Mouse (Mus musculus) thymus, postnatal 0 days (tissue): ENCODE data around the gene Gm49416. TPM values are rescaled to one million over a fixed set of nuclear protein-coding genes. Genes with fewer than 3 reads are reported as not detected.
"Not testable (repeated sequence)": the region's sequence is repeated elsewhere in the genome, so short reads cannot be mapped to it uniquely, and the experiment has no call there.

Experiments
- DNase-seq: peaks from one replicate; pipeline ENCODE4 v3.0.0-alpha.2; 2015; ENCODE audit warnings: low spot score
- polyA plus RNA-seq: library from polyadenylated mRNA; unstranded; fragments of >200 nt; fragmentation: Nextera tagmentation; extraction: Ambion mirVana; gene quantifications from 2 replicates; pipeline ENCODE4 v1.2.1, GENCODE M21; 2015

The Gm49416 gene
- not detected in 2 replicates for polyA plus RNA-seq

DNA sequence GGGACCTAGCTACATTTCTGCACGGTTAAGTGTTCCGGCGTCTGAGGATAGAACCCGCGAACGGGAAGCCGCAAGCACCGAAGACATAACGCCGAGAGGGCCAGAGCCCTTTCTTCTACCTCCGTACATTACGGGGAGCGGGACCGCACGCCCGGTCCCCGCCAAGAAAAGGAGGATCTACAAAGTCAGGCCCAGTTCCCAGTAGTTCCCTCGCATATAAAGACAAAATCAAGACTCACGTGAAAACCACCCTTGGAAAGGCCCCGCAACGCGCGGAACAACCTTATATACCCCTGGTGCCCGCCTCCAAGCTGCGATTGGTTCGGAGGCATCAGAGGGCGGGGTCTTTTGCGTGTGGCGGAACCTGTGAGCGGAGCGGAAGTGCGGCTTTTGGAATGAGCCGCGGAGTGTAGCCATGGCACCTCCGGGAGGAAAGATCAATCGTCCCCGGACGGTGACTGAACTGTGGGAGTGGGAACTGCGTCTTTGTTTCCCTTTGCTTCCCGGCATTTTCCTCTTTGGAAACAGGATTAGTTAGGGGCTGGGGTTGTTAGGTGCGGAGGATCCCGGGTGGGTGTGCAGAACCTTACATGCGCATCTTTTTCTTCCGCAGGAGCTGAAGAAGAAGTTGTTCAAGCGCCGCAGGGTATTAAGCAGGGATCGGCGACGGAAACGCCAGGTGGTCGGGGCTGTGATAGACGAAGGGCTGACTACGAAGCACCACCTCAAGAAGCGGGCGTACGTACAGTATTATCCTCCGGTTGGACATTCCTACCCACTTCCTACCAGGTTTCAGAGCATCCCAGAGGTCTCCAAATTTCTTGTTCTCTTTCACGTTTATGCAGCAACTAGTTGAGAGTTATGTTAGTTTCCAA lies at the start of gene Gm49416, which contains the start of gene 1810009A15Rik:
Gene Gm49416 (plus strand): TSS at position 416 of the 875 bp plus-strand sequence.
Gene 1810009A15Rik (plus strand): TSS at position 343 of the 875 bp plus-strand sequence.
- peak; percentile 97 for DNase-seq

DNA sequence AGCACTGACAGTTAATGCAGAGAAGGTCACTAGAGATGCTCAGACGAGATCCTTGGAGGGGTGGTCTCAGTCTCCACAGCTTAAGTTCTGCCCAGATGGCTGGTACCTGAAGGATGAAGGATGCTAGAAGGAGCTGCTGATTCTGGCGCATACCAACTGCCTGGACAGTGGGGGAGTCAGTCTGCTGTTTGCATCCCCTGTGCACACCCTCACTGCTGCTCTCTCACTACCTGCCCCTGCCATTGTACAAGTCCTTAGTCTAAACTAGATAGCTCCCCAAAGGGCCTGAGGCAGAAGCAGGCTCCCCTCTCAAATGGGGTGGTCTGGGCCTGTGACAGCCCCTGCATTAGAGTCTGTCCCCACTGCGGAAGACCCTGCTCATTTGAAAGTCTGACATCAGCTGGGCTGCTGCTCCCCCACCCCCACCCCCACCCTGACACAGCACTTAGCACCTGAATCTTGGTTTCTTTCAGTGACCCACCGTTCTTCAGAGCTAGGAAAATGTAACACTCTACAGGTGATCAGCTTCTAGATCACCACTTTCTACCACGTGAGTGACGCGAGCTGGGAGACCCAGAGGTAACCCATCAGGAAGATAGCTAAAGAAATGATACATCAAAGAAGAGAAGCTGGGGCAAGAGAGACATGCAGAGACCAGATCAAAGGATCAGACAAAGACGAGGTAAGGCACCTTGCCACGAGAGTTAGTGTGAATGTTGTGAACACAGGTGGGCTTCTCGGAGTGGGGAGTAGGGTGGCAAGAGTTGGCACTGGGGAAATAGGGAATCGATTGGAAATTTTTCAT lies 49.4 kb upstream of the Gm49416 start, which contains the start of gene Gng3:
Gene Gng3 (minus strand): TSS at position 92 of the 805 bp plus-strand sequence.
- DNase-seq = no peak

DNA sequence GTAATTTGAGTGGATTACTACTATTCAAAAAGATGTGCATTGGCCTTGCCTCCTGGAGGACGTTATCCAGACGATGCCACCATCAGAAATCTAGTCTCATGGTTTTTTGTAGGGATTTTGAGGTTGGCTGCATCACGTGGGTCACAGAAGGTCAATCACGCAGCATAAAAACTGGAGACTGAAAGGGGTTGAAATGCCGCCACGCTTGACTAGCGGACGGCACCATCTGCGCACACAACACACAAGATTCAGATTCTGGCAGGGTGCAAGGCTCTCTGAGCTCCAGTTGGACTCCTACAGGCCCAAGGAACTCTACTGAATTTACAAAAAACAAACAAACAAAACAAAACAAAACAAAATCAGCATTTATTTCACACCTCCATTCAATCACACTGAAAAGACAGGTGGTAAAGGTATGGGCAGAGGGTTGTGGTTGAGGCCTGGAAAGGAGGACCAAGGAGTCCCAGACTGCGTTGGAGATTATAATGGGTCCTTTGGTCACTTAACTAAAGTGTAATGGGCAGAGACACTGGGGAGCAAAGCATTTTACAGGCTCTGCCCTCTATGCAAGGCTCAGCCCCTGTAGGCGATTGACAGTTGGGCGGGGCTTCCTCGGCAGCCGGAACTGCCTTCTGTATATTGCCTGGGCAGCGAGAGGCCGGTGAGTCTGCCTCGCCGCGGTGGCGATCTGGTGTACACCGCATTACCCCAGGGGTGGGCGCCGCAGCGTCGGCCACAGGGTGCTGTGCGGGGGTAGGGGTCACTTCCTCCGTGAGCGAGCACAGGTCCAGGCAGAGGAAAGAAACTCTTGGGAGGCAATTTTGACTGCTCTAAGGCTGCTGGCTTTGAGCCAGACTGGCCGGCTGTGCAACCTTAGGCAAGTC lies 48.6 kb upstream of the Gm49416 start:
- DNase-seq = peak; percentile 55

DNA sequence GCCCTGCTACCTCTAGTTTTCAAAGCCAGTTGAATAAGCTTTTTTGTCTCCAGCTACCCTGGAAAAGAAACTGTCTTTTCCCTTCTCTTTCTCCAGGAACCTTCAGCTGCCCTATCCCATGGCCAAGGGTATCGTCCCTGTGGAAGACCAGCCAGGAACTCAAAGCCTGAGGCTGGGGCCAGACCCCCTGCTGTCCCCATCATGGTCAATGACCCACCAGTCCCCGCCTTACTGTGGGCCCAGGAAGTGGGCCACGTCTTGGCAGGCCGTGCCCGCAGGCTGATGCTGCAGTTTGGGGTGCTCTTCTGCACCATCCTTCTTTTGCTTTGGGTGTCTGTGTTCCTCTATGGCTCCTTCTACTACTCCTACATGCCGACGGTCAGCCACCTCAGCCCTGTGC lies 47.7 kb upstream of the Gm49416 start:
- DNase-seq = no peak

DNA sequence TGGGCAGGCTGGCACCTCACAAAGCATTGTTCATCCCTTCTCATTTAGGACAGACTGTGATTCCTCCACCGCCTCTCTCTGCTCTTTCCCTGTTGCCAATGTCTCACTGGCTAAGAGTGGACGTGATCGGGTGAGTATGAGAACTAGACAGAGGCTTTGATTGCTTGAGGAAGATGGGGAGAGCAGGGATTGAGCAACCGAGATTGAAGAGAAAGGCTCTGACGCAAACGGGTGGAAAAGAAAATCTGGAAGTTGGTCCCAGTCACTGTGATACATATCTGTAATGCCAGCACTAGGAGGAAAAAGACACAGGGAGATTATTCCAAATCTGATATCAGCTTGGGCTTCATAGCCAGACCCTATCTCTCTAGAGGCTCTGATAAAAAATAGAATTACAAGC lies 45.8 kb upstream of the Gm49416 start:
- DNase-seq = no peak

DNA sequence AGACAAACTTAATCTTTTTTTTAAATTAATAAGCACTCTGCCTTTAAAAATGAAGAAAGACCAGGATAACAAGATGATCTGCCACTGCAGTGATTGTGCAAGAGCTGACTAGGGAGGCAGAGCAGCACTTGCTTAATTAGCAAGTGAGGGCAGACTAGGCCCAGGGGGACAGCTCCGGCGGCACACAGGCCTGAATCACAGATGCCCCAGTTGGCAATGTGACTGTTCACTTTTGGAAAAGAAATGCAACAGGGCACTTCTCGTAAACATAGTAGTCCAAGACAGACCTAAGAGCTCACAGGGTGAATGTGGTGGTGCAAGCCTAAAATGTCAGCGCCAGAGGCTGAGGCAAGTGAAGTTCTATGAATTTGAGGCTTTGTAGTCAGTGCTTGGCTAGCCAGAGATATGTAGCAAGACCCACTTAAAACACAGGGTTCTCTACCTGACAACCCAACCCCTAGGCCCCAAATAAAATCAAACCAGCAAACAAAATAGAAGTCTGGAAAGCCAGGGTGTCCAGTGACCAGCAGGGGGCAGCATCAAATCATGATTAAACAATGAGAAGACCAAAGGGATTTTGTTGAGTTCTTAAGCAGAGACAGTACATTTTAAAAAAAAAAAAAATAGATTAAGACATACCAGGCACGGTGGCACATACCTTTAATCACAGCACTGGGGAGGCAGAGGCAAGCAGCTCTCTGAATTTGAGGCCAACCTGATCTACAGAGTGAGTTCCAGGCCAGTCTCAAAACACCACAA lies 44.2 kb upstream of the Gm49416 start:
- peak; percentile 82 for DNase-seq

DNA sequence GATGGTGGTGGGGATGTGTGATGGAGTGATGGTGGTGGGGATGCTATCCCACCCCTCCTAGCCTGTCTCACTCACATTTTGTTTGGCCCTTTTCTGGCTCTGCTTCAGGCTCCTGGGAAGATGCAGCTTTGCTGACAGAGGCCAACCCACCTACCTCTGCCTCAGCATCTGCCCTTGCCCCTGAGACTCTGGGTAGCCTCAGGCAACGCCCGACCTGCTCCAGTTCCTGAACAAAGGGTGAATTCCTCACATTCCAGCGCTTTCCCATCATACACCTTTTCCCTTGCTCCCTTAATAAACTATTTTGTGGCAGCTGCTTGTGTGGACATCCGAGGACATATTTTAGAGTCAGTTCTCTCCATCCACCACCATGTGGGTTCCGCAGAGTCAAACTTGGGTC lies 40.4 kb upstream of the Gm49416 start:
- DNase-seq = no peak

DNA sequence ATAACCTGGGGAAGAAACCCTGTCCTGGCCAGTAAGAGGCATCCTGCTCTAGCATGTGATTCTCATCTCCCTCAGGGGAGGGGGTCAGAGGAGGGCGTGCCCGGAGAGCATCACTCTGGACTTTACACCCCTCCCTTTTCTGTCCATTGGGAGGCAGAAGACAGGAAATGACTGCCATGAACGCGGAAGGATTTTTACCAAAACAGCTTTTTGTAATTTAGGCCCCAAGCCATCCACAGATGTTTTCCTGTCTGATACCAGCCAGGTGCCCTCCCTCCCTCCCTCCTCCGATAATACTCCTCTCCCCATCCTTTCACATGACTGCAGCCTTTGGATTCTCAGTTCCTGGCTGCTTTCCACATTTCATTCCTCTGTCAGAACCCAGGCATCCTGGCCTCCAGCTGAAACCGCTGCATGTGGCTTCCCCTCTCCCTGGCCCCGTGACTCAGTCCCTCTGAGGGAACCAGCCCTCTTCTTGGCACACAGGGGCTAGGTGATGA lies 38.3 kb upstream of the Gm49416 start, which contains the start of gene Lrrn4cl:
Gene Lrrn4cl (plus strand): TSS at position 367 of the 500 bp plus-strand sequence.
- DNase-seq = no peak

DNA sequence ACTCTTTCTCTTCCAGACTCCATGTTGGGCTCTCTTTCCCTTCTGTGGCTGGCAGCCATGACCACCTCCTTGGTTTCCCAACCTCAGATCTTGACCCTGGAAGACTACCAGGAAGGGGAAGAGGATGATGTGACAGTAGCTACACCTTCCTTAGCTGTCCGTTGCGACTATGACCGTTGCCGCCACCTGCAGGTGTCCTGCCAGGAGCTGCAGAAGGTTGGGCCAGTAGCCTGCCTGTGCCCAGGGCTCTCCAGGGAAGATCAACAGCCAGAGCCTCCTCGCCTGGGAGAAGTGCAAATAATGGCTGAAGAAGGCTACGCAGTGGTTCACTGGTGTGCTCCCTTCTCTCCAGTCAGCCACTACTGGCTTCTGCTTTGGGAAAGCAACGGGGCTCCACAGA lies 37.1 kb upstream of the Gm49416 start:
- DNase-seq = no peak

DNA sequence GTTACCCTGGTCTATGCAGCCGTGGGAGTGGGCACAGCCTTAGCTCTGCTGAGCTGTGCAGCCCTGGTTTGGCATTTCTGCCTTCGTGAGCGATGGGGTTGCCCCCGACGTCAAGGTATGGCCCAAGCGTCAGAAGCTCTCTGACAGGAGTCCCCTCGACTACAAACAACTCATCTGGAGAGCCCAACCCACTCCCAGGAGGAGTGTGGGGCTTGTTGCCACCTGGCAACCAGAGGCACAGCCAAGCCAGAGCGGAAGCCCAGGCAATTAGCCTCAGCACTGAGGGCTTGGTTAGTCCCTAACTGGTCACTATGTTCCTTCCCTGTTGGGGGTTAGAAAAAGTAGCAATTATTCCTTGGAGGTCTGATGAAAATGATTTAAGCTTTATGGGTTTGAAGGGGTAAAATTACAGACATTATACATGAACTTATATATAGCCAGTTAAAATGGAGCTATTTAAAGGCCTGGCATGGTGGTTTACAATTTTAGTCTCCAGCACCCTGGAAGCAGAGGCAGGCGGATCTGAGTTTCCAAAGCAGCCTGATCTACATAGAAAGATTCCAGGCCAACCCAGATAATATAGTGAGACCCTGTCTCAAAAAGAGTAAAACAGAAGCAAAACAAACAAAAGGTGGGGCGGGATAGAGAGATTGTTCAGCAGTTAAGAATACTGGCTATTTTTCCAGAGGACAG lies 36.3 kb upstream of the Gm49416 start:
- DNase-seq = no peak

DNA sequence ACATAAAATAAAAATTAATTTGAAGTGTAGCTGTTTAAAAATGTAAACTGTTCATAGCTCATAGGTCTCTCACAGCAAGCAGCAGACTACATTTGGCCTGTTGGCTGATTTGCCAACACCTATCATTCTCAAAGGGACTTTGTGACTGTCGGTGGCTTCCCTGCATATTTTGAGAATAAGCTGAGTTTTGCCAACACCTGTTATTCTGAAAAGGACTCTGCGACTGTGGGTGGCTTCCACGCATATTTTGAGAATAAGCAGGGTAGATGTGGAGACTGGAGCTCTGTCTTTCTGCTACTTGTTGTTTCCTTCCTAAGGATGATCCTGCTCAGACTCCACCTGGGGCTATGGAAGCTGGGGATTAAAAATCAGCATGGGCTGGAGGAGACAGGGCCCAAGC lies 35.6 kb upstream of the Gm49416 start:
- no peak for DNase-seq

DNA sequence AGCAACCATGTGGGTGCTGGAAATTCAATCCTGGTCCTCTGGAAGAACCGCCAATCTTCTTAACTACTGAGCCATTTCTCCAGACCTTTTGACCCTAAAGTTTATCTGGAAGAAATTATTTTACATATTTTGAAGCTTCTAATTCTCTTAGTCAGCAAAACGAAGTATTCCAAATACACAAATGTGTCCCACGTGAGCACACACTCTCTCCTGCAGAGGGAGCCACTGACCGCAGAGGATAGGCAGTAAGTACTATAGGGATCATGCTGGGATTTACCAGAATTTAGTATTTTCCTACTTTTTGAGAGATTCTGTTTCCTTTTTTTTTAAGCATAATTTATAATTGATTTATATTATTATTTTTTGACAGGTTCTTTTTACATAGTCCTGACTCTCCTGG lies 31.0 kb upstream of the Gm49416 start:
- peak; percentile 54 for DNase-seq

DNA sequence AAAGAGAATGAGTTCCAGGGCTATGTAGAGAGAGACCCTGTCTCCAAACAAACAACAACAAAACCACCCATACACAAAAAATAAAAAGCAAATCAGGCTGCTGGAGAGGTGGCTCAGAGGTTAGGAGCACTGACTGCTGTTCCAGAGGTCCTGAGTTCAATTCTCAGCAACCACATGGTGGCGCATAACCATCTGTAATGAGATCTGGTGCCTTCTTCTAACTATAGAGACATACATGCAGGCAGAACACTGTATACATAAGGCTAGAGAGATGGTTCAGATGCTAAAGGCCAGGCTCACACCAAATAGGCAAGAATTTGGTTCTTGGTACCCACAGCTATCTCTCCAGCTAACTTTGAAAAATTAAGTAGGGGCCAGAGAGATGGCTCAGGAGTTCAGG lies 29.7 kb upstream of the Gm49416 start:
- DNase-seq = peak; percentile 64

DNA sequence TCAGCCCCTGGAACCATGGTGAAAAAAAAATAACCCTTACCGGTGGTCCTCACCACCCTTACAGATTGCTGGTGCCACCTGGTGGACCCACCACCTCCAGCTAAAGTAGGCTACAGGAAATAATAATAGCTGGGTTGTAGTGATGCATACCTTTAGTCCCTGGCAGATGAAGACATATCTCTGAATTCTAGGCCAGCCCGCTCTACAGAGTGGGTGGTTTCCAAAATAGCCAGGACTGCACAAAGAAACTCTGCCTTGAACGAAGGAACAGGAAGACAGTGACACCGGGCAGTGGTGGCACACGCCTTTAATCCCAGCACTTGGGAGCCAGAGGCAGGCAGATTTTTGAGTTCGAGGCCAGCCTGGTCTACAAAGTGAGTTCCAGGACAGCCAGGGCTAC lies 24.5 kb upstream of the Gm49416 start:
- DNase-seq = no peak

DNA sequence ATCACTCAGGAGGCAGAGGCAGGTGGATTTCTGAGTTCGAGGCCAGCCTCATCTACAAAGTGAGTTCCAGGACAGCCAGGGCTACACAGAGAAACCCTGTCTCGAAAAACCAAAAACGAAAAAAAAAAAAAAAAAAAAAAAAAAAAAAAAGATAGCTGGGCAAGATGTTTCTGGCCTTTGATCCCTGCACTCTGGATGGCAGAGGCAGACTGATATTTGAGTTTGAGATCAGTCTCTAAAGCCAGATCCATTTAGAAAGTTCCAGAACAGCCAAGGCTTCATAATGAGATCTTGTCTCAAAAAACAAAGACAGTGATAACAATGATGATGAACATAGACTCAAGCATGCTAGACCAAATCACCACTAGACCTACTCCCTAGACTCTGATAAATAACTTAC lies 18.3 kb upstream of the Gm49416 start:
- DNase-seq = not testable (repeated sequence)

DNA sequence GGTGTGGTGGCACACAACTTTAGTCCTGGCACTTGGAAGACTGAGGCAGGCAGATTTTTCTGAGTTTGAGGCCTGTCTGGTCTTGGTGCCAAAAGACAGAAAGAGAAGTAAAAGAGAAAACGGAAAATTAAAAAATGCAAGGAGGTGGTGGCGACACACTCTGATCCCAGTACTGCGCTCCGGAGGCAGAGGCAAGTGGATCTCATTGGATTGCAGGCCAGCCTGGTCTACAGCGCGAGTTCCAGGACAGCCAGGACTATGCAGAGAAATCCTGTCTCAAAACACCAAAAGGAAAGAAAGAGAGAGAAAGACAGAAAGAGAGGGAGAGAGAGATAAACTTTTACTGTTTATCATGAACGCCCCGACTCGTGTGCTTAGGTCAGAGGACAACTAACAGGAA lies 17.9 kb upstream of the Gm49416 start:
- no peak for DNase-seq

DNA sequence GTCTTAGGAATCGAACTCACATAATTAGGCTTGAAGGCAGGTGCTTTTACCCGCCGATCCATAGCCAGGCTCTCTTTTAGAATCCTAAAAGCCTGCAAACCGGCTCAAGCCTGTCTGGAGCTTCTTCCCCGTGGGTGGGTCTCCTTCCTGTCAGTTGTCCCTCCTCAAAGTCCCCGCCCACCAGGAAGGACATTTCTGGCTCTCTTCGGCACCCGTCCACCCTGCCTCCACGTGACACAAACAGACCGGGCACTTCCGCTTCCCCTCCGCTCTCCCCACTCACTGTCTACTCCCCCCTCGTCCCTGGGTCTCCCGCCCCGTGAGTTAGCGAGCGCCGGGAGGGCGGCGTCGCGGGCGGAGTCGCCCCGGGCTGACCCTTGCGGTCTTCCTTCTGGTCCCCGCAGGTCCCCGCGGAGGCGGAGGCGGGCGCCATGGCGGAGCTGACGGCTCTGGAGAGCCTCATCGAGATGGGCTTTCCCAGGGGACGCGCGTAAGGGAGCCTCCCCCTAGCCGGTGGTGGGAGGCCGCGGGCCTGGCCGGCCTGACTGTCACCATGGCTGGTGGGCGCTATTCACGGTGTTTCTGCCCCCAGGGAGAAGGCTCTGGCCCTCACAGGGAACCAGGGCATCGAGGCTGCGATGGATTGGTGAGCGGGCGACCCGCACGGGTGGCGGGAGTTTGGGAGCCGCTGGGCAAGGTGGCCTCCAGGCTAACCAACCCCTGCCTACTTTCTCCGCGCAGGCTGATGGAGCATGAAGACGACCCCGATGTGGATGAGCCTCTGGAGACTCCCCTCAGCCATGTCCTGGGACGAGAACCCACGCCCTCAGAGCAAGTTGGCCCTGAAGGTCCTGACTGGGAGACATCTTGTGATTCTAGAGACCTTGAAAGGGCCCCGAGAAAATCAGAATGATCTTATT lies 17.2 kb upstream of the Gm49416 start, which contains the start of gene Ubxn1:
Gene Ubxn1 (plus strand): TSS at position 230 of the 920 bp plus-strand sequence.
- peak; percentile 96 for DNase-seq

DNA sequence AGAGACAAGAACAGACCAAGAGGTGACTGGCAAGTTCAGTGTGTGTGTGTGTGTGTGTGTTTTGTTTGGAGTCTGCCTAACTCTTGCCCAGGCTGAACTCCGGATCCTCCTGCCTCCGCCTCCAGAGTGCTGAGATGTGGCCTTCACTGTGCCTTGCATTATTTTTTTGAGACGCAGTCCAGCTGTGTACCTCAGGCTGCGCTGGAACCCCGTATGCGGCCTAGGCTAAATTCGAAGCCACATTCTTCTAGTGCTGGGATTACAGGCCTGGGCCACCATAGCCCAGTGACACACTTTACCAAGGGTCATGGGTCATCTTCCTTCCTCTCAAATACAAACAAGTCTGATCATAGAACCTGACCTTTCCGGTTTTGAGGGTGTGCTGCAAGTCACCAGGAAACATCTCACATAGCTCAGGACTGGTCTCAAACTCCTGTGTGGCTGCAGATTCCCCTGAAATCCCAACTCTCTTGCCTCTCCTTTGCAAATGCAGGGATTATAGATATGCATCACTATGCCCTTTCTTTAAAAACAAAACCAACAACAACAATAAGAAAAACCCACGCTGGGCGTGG lies 16.4 kb upstream of the Gm49416 start:
- no peak for DNase-seq
